Mouse (Mus musculus): ENCODE measurements around the gene Inafm1. TPM values are rescaled to one million over a fixed set of nuclear protein-coding genes. Genes with fewer than 3 reads are reported as not detected.

Inafm1 gene
- polyA plus RNA-seq, 1 experiment from 2014 or later, result 13.4 TPM

DNA sequence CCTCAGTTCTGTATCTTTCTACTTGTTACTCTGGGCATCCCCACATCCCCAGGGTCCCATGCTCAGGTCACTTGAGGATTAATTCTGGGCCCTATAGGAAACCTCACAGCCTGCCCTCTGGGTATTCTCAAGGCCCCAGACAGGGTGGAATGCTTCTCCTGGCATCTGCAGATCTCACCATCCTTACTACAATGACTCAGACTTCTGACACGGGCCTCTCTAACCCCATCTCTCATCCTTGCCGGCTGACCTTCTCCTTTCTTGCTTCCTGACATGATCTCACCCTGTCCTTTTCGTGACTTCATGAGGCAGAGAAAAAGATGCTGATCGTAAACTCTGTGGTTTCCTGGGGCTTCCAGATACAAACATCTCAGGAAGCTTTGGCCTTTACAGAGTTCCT is 19.2 kb downstream of the Inafm1 start:
- Histone ChIP-seq H3K9ac (no peak overlapping the region), H3K9me3 (no peaks in the 10 kb centered on the region), H3K4me1 (no peaks in the 10 kb centered on the region), H3K36me3 (replicated peaks) (no peaks in the 10 kb centered on the region), H3K27me3 (peaks cover 6% of the 10 kb centered on the region; the same call in 1 of the 2 replicates), H3K4me2 (no peak overlapping the region), H3K4me3 (replicated peaks) (no peak overlapping the region), H3K27ac (no peak overlapping the region)
- no peak for ATAC-seq (ENCODE audit: low FRiP score)
- WGBS, result 68% methylated on average over 4 of the region's 4 CpGs

DNA sequence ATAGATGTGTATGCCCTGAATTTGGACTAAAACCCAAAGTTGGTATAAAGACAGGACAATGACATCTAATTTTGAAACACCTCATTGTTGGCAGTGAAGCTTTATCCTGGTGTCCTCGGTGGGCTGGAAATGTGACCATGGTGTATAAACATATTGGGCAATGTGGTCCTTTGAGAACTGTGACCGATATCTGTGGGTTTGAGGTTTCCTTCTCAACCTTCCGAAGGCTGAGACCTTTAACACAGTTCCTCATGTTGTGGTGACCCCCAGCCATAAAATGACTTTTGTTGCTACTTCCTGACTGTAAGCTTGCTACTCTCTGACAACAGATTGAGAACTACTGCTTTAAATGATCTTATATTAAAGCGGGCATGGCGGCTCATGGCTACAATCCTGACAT is 22.7 kb downstream of the Inafm1 start:
- no peak overlapping the region for H3K4me2 ChIP-seq
- no peak overlapping the region for H3K9ac ChIP-seq
- no peak overlapping the region for H3K4me3 ChIP-seq (replicated peaks)
- H3K27me3 ChIP-seq, result peaks cover 6% of the 10 kb centered on the region; the same call in 1 of the 2 replicates
- WGBS, result 85% methylated on average over 5 of the region's 5 CpGs
- H3K9me3 ChIP-seq, result no peaks in the 10 kb centered on the region
- no peak overlapping the region for H3K27ac ChIP-seq
- H3K36me3 ChIP-seq (replicated peaks), result no peaks in the 10 kb centered on the region
- no peaks in the 10 kb centered on the region for H3K4me1 ChIP-seq
- ATAC-seq (ENCODE audit: low FRiP score), result no peak

- Histone ChIP-seq H3K9me3 (no peaks in the 10 kb centered on the region), H3K27ac (no peak overlapping the region), H3K36me3 (replicated peaks) (no peaks in the 10 kb centered on the region), H3K9ac (no peak overlapping the region), H3K4me2 (no peak overlapping the region), H3K4me1 (no peaks in the 10 kb centered on the region), H3K4me3 (replicated peaks) (no peak overlapping the region), H3K27me3 (no peaks in the 10 kb centered on the region)
- WGBS, result 44% methylated on average over 1 of the region's 4 CpGs
- no peak for ATAC-seq (ENCODE audit: low FRiP score)
Observed at GRCm38 (mm10) chr7:16245958-16246357, 27.5 kb downstream of the Inafm1 start.

GRCm38 (mm10) chr7:16244067-16244466 is 29.4 kb downstream of the Inafm1 start, which contains the start of gene C5ar2:
Gene C5ar2 (minus strand): TSS chr7:16244154.
- Histone ChIP-seq H3K9me3 (no peaks in the 10 kb centered on the region), H3K27me3 (no peaks in the 10 kb centered on the region), H3K4me3 (replicated peaks) (no peak within 1 kb of the TSS), H3K9ac (no peak within 1 kb of the TSS), H3K4me1 (no peaks in the 10 kb centered on the region), H3K36me3 (replicated peaks) (no peaks in the 10 kb centered on the region), H3K4me2 (no peak within 1 kb of the TSS), H3K27ac (no peak within 1 kb of the TSS)
- no peak for ATAC-seq (ENCODE audit: low FRiP score)
- 85% methylated on average over 5 of the region's 5 CpGs for WGBS

DNA sequence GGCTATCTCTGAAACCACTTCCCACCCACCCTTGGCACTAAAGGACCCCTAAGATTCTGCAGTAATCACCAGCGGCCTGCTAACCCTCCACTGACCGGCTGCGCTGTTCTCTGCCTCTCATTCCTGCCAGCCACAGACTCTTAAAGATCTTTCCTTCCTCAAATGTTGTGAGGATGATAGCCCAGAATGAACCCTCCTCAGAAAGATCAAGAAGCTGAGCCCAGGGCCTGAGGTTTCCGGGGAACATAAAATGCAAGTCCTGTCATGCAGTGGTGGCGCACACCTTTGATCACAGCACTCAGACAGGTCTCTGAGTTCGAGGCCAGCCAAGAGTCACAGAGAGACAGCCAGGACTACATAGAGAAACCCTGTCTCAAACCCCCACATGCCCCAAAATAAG is 31.2 kb downstream of the Inafm1 start:
- WGBS, result 87% methylated on average over 6 of the region's 6 CpGs
- no peak overlapping the region for H3K4me2 ChIP-seq

GRCm38 (mm10) chr7:16241787-16242186 is 31.6 kb downstream of the Inafm1 start:
- Histone ChIP-seq H3K4me2 (no peak overlapping the region), H3K27me3 (no peaks in the 10 kb centered on the region), H3K4me1 (no peaks in the 10 kb centered on the region), H3K36me3 (replicated peaks) (no peaks in the 10 kb centered on the region), H3K4me3 (replicated peaks) (no peak overlapping the region), H3K9me3 (no peaks in the 10 kb centered on the region), H3K27ac (no peak overlapping the region), H3K9ac (no peak overlapping the region)
- WGBS, result 65% methylated on average over 11 of the region's 11 CpGs
- ATAC-seq (ENCODE audit: low FRiP score), result no peak

More for the DNA sequence above, 31.2 kb downstream of the Inafm1 start:
- H3K36me3 ChIP-seq (replicated peaks), result no peaks in the 10 kb centered on the region
- H3K9me3 ChIP-seq, result no peaks in the 10 kb centered on the region
- ATAC-seq (ENCODE audit: low FRiP score), result no peak
- no peak overlapping the region for H3K27ac ChIP-seq
- H3K27me3 ChIP-seq, result no peaks in the 10 kb centered on the region
- no peak overlapping the region for H3K9ac ChIP-seq
- no peak overlapping the region for H3K4me3 ChIP-seq (replicated peaks)
- H3K4me1 ChIP-seq, result no peaks in the 10 kb centered on the region

DNA sequence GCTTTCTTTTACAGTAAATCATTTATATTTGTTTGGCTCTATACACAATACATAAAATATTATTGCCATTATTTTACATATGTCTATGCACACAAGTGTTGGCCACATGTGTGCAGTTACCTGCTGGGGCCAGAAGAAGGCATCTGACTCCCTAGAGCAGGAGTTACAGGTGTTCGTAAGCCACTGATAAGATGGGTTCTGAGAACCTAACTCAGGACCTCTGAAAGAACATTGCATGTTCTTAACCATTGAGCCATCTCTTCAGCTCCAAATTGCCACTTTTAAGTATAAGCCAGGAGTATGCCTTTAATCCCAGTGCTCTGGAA is 32.5 kb downstream of the Inafm1 start:
- Histone ChIP-seq H3K9me3 (no peaks in the 10 kb centered on the region), H3K4me3 (replicated peaks) (no peak overlapping the region), H3K27me3 (no peaks in the 10 kb centered on the region), H3K36me3 (replicated peaks) (no peaks in the 10 kb centered on the region), H3K4me2 (no peak overlapping the region), H3K27ac (no peak overlapping the region), H3K9ac (no peak overlapping the region), H3K4me1 (no peaks in the 10 kb centered on the region)
- ATAC-seq (ENCODE audit: low FRiP score), result no peak
- WGBS, result 92% methylated on average over 1 of the region's 1 CpGs

DNA sequence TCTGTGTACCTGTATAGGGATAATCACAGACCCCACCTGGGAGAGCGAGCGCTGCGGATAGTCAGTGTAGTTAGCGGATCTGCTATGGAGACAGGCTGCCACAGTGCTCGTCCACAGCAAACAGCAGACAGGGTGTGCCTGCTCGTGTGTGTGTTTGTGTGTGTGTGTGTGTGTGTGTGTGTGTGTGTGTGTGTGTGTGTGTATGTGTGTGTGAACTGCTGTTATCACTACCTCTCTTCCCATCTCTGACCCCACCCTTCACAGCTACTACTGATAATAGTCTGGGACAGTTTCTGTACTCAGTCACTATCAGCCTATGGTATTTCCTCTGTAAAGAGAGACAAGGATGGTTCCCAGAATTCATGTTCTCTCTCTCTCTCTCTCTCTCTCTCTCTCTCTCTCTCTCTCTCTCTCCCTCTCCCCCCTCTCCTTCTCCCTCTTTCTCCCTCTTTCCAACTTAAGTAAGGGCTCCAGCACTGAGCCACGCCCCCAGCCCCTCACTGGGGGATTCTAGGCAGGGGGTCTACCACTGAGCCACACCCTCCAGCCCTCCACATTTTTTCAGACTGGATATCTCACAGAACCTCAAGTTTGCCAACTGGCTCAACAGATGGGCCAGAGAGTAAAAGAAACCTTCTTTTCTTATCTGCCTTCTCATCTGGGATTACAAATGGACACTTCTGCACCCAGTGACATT is 33.0 kb downstream of the Inafm1 start:
- H3K9ac ChIP-seq, result no peak overlapping the region
- no peak for ATAC-seq (ENCODE audit: low FRiP score)
- no peaks in the 10 kb centered on the region for H3K4me1 ChIP-seq
- H3K27ac ChIP-seq, result no peak overlapping the region
- no peaks in the 10 kb centered on the region for H3K27me3 ChIP-seq
- no peak overlapping the region for H3K4me2 ChIP-seq
- H3K4me3 ChIP-seq (replicated peaks), result no peak overlapping the region
- no peaks in the 10 kb centered on the region for H3K9me3 ChIP-seq
- H3K36me3 ChIP-seq (replicated peaks), result no peaks in the 10 kb centered on the region
- WGBS, result 79% methylated on average over 7 of the region's 7 CpGs

GRCm38 (mm10) chr7:16239554-16239997 is 33.8 kb downstream of the Inafm1 start:
- Histone ChIP-seq H3K4me3 (replicated peaks) (no peak overlapping the region), H3K27me3 (no peaks in the 10 kb centered on the region), H3K27ac (no peak overlapping the region), H3K9me3 (no peaks in the 10 kb centered on the region), H3K36me3 (replicated peaks) (no peaks in the 10 kb centered on the region), H3K9ac (no peak overlapping the region), H3K4me1 (no peaks in the 10 kb centered on the region), H3K4me2 (no peak overlapping the region)
- 62% methylated on average over 9 of the region's 9 CpGs for WGBS
- no peak for ATAC-seq (ENCODE audit: low FRiP score)

DNA sequence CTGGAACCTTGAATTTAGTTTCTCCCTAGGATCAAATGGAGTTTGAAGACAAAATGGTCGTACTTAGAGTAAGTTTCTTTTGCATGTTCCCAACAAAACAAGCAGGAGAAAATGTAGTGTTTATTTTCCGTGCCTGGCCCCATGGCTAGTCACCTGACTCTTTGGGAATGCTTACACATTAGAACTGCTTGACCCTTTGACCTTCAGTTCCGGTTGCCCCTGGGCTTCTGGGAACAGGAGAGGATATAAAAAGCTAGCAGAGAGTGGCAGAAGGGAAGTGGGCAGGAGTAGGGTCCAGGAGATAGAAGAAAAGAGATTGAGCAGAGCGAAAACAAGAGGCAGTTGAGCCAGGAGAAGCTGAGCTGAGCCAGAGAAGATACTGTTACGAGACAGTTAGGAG is 43.5 kb downstream of the Inafm1 start:
- WGBS, result 62% methylated on average over 5 of the region's 5 CpGs

More for the DNA sequence above, 43.5 kb downstream of the Inafm1 start:
- Histone ChIP-seq H3K9ac (no peak overlapping the region), H3K4me1 (no peaks in the 10 kb centered on the region), H3K9me3 (0 out of 2 replicates have a peak, but pooled peaks cover 4% of the 10 kb centered on the region), H3K27me3 (no peaks in the 10 kb centered on the region), H3K27ac (no peak overlapping the region), H3K36me3 (replicated peaks) (no peaks in the 10 kb centered on the region), H3K4me3 (replicated peaks) (no peak overlapping the region), H3K4me2 (no peak overlapping the region)
- ATAC-seq (ENCODE audit: low FRiP score), result no peak

Other genes starting within 250 kb of the Inafm1 start
- 9.1 and 9.5 TPM in 2 replicates for gene Bicra, start 225.7 kb downstream of the Inafm1 start, polyA plus RNA-seq (2016; fragmentation: Nextera tagmentation; extraction: Ambion mirVana)
- gene Zfp541, start 211.8 kb downstream of the Inafm1 start, polyA plus RNA-seq (2016; fragmentation: Nextera tagmentation; extraction: Ambion mirVana), result not detected in 2 replicates
- 150 and 156 TPM in 2 replicates for gene Napa, start 175.2 kb downstream of the Inafm1 start, polyA plus RNA-seq (2016; fragmentation: Nextera tagmentation; extraction: Ambion mirVana)
- 24.6 and 29.4 TPM in 2 replicates for gene Kptn, start 153.7 kb downstream of the Inafm1 start, polyA plus RNA-seq (2016; fragmentation: Nextera tagmentation; extraction: Ambion mirVana)
- 0.49 and 0.66 TPM in 2 replicates for gene Slc8a2, start 143.8 kb downstream of the Inafm1 start, polyA plus RNA-seq (2016; fragmentation: Nextera tagmentation; extraction: Ambion mirVana)
- gene Meis3, start 98.5 kb downstream of the Inafm1 start, polyA plus RNA-seq (2016; fragmentation: Nextera tagmentation; extraction: Ambion mirVana), result 91.2 and 94.9 TPM in 2 replicates
- gene Dhx34, start 51.6 kb downstream of the Inafm1 start, polyA plus RNA-seq (2016; fragmentation: Nextera tagmentation; extraction: Ambion mirVana), result 17.1 and 20.5 TPM in 2 replicates
- gene C5ar2, start 29.5 kb downstream of the Inafm1 start, polyA plus RNA-seq (2016; fragmentation: Nextera tagmentation; extraction: Ambion mirVana), result not detected in 2 replicates
- gene C5ar1, start 14.1 kb downstream of the Inafm1 start, polyA plus RNA-seq (2016; fragmentation: Nextera tagmentation; extraction: Ambion mirVana), result 0.70 and 0.73 TPM in 2 replicates
- gene Ccdc9, start 13.2 kb upstream of the Inafm1 start, polyA plus RNA-seq (2016; fragmentation: Nextera tagmentation; extraction: Ambion mirVana), result 42.3 and 44.6 TPM in 2 replicates
- gene Bbc3, start 34.8 kb upstream of the Inafm1 start, polyA plus RNA-seq (2016; fragmentation: Nextera tagmentation; extraction: Ambion mirVana), result 12.8 and 14.6 TPM in 2 replicates
- 403 and 415 TPM in 2 replicates for gene Sae1, start 114.2 kb upstream of the Inafm1 start, polyA plus RNA-seq (2016; fragmentation: Nextera tagmentation; extraction: Ambion mirVana)
- gene Zc3h4, start 127.3 kb upstream of the Inafm1 start, polyA plus RNA-seq (2016; fragmentation: Nextera tagmentation; extraction: Ambion mirVana), result 25.5 and 27.0 TPM in 2 replicates
- gene Tmem160, start 179.2 kb upstream of the Inafm1 start, polyA plus RNA-seq (2016; fragmentation: Nextera tagmentation; extraction: Ambion mirVana), result 42.4 and 53.1 TPM in 2 replicates
- 1.8 and 2.0 TPM in 2 replicates for gene Npas1, start 204.1 kb upstream of the Inafm1 start, polyA plus RNA-seq (2016; fragmentation: Nextera tagmentation; extraction: Ambion mirVana)

Data from forebrain, embryonic 12.5 days (tissue).